Mouse (Mus musculus) E14TG2a.4 (cell line): ENCODE measurements around the gene Mab21l3.

Experiments used
- CTCF ChIP-seq: conservative IDR thresholded peaks from 2 replicates; pipeline ENCODE4 v1.5.1; 2014; ENCODE audit warnings: low read length
- NANOG ChIP-seq: IDR thresholded peaks from 2 replicates; pipeline ENCODE4 v1.6.1; 2014; ENCODE audit warnings: borderline replicate concordance, low read length, mixed read lengths
- POU5F1 ChIP-seq: IDR thresholded peaks from 2 replicates; pipeline ENCODE4 v1.6.1; 2014; ENCODE audit warnings: low read length, borderline replicate concordance

DNA sequence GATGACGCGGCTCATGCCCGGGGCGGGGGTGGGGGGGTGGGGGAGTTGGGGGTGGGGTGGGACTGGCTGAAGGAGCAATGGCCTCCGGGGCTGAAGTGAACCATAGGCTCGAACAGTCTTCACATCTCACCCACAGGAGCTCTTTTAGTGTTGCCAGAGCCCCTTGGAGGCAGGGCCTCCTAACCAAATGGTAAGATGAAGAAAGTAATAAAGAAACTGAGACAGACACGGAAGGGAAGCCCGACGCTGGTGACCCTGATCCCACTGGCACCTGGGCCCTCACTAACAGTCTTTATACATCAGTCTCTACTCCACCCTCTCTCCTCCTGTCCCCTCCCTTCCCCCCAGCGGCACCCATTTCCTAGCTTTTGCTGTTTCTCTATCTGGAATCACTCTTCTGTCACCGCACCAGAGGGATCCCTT is 48.2 kb downstream of the Mab21l3 start:
- TF ChIP-seq CTCF = no peak
- no peak for TF ChIP-seq POU5F1
- TF ChIP-seq NANOG = no peak
